Mouse (Mus musculus): ENCODE measurements at regions not wholly inside any gene's neighbourhood (a gene's known extent, or its start where the extent isn't known, plus 50 kb on each side); places are given as distances from the start of the nearest gene placed in this dataset.

GRCm38 (mm10) chr2:146565693-146566092 lies 53.5 kb upstream of the Ralgapa2 start:
- ATAC-seq (ENCODE audit: low read depth) (no peak), DNase-seq (no peak)
- Histone ChIP-seq H3K4me2 (no peak overlapping the region), H3K9ac (no peak overlapping the region), H3K27ac (no peak overlapping the region), H3K36me3 (no peaks in the 10 kb centered on the region), H3K27me3 (no peaks in the 10 kb centered on the region), H3K4me1 (replicated peaks) (0 out of 2 replicates have a peak, but pooled peaks cover 5% of the 10 kb centered on the region), H3K4me3 (replicated peaks) (no peak overlapping the region), H3K9me3 (replicated peaks) (no peaks in the 10 kb centered on the region)
- WGBS (ENCODE audit: insufficient replicate concordance): 31% methylated on average over 6 of the region's 6 CpGs

- Histone ChIP-seq H3K36me3 (no peaks in the 10 kb centered on the region), H3K9ac (no peak overlapping the region), H3K27ac (no peak overlapping the region), H3K9me3 (replicated peaks) (no peaks in the 10 kb centered on the region), H3K4me2 (no peak overlapping the region), H3K4me3 (replicated peaks) (no peak overlapping the region), H3K27me3 (no peaks in the 10 kb centered on the region), H3K4me1 (replicated peaks) (no peaks in the 10 kb centered on the region)
- DNase-seq: no peak
- 65% methylated on average over 11 of the region's 11 CpGs for WGBS (ENCODE audit: insufficient replicate concordance)
- ATAC-seq (ENCODE audit: low read depth): no peak
Measured at GRCm38 (mm10) chr2:146568171-146568842, 56.2 kb upstream of the Ralgapa2 start.

- 83% methylated on average over 11 of the region's 11 CpGs for WGBS (ENCODE audit: insufficient replicate concordance)
- Histone ChIP-seq H3K9ac (no peak overlapping the region), H3K4me1 (replicated peaks) (0 out of 2 replicates have a peak, but pooled peaks cover 5% of the 10 kb centered on the region), H3K27me3 (no peaks in the 10 kb centered on the region), H3K9me3 (replicated peaks) (no peaks in the 10 kb centered on the region), H3K4me2 (no peak overlapping the region), H3K4me3 (replicated peaks) (no peak overlapping the region), H3K36me3 (no peaks in the 10 kb centered on the region), H3K27ac (no peak overlapping the region)
- ATAC-seq (ENCODE audit: low read depth): no peak
- DNase-seq: no peak
Measured at GRCm38 (mm10) chr2:146571036-146571435, 58.9 kb upstream of the Ralgapa2 start.

GRCm38 (mm10) chr2:146571857-146572256 lies 59.7 kb upstream of the Ralgapa2 start:
- Histone ChIP-seq H3K4me2 (no peak overlapping the region), H3K36me3 (no peaks in the 10 kb centered on the region), H3K9ac (no peak overlapping the region), H3K4me3 (replicated peaks) (no peak overlapping the region), H3K27me3 (no peaks in the 10 kb centered on the region), H3K4me1 (replicated peaks) (0 out of 2 replicates have a peak, but pooled peaks cover 8% of the 10 kb centered on the region), H3K27ac (no peak overlapping the region), H3K9me3 (replicated peaks) (no peaks in the 10 kb centered on the region)
- no peak for ATAC-seq (ENCODE audit: low read depth)
- 81% methylated on average over 9 of the region's 9 CpGs for WGBS (ENCODE audit: insufficient replicate concordance)
- no peak for DNase-seq

- no peak overlapping the region for H3K4me2 ChIP-seq
- H3K4me1 ChIP-seq (replicated peaks): 0 out of 2 replicates have a peak, but pooled peaks cover 8% of the 10 kb centered on the region
- ATAC-seq (ENCODE audit: low read depth) (no peak), DNase-seq (no peak)
- no peak overlapping the region for H3K9ac ChIP-seq
- H3K4me3 ChIP-seq (replicated peaks): no peak overlapping the region
- no peaks in the 10 kb centered on the region for H3K27me3 ChIP-seq
- peak overlapping the region; percentile 43 for H3K27ac ChIP-seq
- no peaks in the 10 kb centered on the region for H3K9me3 ChIP-seq (replicated peaks)
- H3K36me3 ChIP-seq: no peaks in the 10 kb centered on the region
- 37% methylated on average over 3 of the region's 3 CpGs for WGBS (ENCODE audit: insufficient replicate concordance)
Measured at GRCm38 (mm10) chr2:146575610-146576297, 63.6 kb upstream of the Ralgapa2 start.

GRCm38 (mm10) chr2:146576298-146576905 lies 64.3 kb upstream of the Ralgapa2 start:
- Histone ChIP-seq H3K27me3 (no peaks in the 10 kb centered on the region), H3K9me3 (replicated peaks) (no peaks in the 10 kb centered on the region), H3K36me3 (no peaks in the 10 kb centered on the region), H3K4me3 (replicated peaks) (no peak overlapping the region), H3K4me1 (replicated peaks) (0 out of 2 replicates have a peak, but pooled peaks cover 8% of the 10 kb centered on the region), H3K27ac (no peak overlapping the region), H3K4me2 (no peak overlapping the region), H3K9ac (no peak overlapping the region)
- ATAC-seq (ENCODE audit: low read depth): no peak
- WGBS (ENCODE audit: insufficient replicate concordance): 23% methylated on average over 4 of the region's 4 CpGs
- no peak for DNase-seq

- Histone ChIP-seq H3K4me1 (replicated peaks) (0 out of 2 replicates have a peak, but pooled peaks cover 8% of the 10 kb centered on the region), H3K4me2 (no peak overlapping the region), H3K36me3 (no peaks in the 10 kb centered on the region), H3K9me3 (replicated peaks) (no peaks in the 10 kb centered on the region), H3K27ac (peak overlapping the region; percentile 16; the same call in 1 of the 2 replicates), H3K9ac (no peak overlapping the region), H3K4me3 (replicated peaks) (no peak overlapping the region), H3K27me3 (no peaks in the 10 kb centered on the region)
- WGBS (ENCODE audit: insufficient replicate concordance): 65% methylated on average over 3 of the region's 3 CpGs
- DNase-seq (no peak), ATAC-seq (ENCODE audit: low read depth) (no peak)
Measured at GRCm38 (mm10) chr2:146577096-146577495, 65.0 kb upstream of the Ralgapa2 start.

- H3K27ac ChIP-seq: no peak overlapping the region
- H3K4me1 ChIP-seq (replicated peaks): 0 out of 2 replicates have a peak, but pooled peaks cover 3% of the 10 kb centered on the region
- no peaks in the 10 kb centered on the region for H3K9me3 ChIP-seq (replicated peaks)
- no peaks in the 10 kb centered on the region for H3K36me3 ChIP-seq
- H3K9ac ChIP-seq: no peak overlapping the region
- no peak overlapping the region for H3K4me2 ChIP-seq
- H3K4me3 ChIP-seq (replicated peaks): no peak overlapping the region
- 61% methylated on average over 3 of the region's 3 CpGs for WGBS (ENCODE audit: insufficient replicate concordance)
- DNase-seq (no peak), ATAC-seq (ENCODE audit: low read depth) (no peak)
- no peaks in the 10 kb centered on the region for H3K27me3 ChIP-seq
Measured at GRCm38 (mm10) chr2:146581220-146581619, 69.1 kb upstream of the Ralgapa2 start.

- ATAC-seq (ENCODE audit: low read depth): no peak
- no peaks in the 10 kb centered on the region for H3K27me3 ChIP-seq
- no peak for DNase-seq
- H3K27ac ChIP-seq: no peak overlapping the region
- no peak overlapping the region for H3K4me3 ChIP-seq (replicated peaks)
- no peaks in the 10 kb centered on the region for H3K4me1 ChIP-seq (replicated peaks)
- no peaks in the 10 kb centered on the region for H3K36me3 ChIP-seq
- H3K9me3 ChIP-seq (replicated peaks): no peaks in the 10 kb centered on the region
- no peak overlapping the region for H3K9ac ChIP-seq
- no peak overlapping the region for H3K4me2 ChIP-seq
Measured at GRCm38 (mm10) chr2:146583807-146584388, 71.8 kb upstream of the Ralgapa2 start.

- H3K4me1 ChIP-seq (replicated peaks): no peaks in the 10 kb centered on the region
- H3K4me3 ChIP-seq (replicated peaks): no peak overlapping the region
- ATAC-seq (ENCODE audit: low read depth): no peak
- WGBS (ENCODE audit: insufficient replicate concordance): 61% methylated on average over 1 of the region's 1 CpGs
- no peaks in the 10 kb centered on the region for H3K27me3 ChIP-seq
- no peaks in the 10 kb centered on the region for H3K36me3 ChIP-seq
- no peaks in the 10 kb centered on the region for H3K9me3 ChIP-seq (replicated peaks)
- H3K9ac ChIP-seq: no peak overlapping the region
- H3K4me2 ChIP-seq: no peak overlapping the region
- no peak for DNase-seq
- H3K27ac ChIP-seq: no peak overlapping the region
Measured at GRCm38 (mm10) chr2:146586381-146586780, 74.2 kb upstream of the Ralgapa2 start.

- Histone ChIP-seq H3K4me1 (replicated peaks) (no peaks in the 10 kb centered on the region), H3K27ac (no peak overlapping the region), H3K9me3 (replicated peaks) (no peaks in the 10 kb centered on the region), H3K27me3 (no peaks in the 10 kb centered on the region), H3K4me2 (no peak overlapping the region), H3K36me3 (no peaks in the 10 kb centered on the region), H3K4me3 (replicated peaks) (no peak overlapping the region), H3K9ac (no peak overlapping the region)
- WGBS (ENCODE audit: insufficient replicate concordance): 35% methylated on average over 3 of the region's 3 CpGs
- no peak for ATAC-seq (ENCODE audit: low read depth)
- DNase-seq: no peak
Measured at GRCm38 (mm10) chr2:146586981-146587380, 74.8 kb upstream of the Ralgapa2 start.

Measured in liver, embryonic 13.5 days (tissue).